Mouse (Mus musculus) gastrocnemius, postnatal 14 days (tissue): Measurements from ENCODE around the gene Sec1. TPM values are rescaled to one million over a fixed set of nuclear protein-coding genes. Genes with fewer than 3 reads are reported as not detected.

Source experiments
- DNase-seq: peaks from one replicate; pipeline ENCODE4 v3.0.0; 2021; ENCODE audit warnings: mixed read lengths
- intact Hi-C: fragments of 180-260 bp; cut with DNase I; formaldehyde crosslinking; loops from one replicate; pipeline ENCODE4 v1.15.1; 2025; ENCODE audit warnings: low total_unique reads
- total RNA-seq, 2 experiments: library from RNA; stranded (reverse); gene quantifications; 2 replicates each; pipeline ENCODE4 v1.2.3; 2021

Gene Sec1
- total RNA-seq, 2 experiments from 2014 or later = 0.18 to 0.31 TPM

DNA sequence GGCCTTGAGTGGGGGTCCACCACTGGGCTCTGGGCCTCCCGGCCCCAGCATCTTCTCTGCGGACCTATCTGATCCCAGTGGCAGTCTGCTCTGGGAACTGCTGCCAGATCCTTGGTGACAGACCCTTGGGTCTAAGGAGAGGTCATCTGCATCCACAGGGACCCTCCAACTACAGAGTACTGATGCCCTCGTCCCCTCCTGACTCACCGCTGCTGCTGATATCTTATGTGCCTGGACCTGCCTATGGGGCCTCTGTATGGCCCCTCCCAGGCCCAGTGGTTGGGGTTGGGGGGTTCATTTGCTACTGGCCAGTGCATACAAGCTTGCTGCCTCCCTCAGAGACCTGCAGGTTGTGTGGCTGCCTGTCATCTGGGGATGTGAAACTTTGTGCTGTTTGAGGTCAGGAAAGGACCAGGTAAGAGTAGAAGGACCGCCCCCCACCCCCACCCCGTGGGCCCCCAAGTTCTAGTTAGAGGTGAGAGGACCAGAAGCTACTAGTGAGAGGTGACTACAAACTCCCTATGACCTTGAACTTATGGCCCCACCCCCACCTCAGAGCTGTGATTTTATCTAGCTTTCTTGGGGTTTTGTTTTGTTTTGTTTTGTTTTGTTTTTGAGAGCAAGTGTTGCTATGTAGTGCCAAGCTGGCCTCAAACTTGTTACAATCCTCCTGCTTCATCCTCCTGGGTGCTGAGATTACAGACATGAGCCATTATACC lies 49.2 kb downstream of the Sec1 start:
- intact Hi-C loops = no loop called here
- DNase-seq = no peak

DNA sequence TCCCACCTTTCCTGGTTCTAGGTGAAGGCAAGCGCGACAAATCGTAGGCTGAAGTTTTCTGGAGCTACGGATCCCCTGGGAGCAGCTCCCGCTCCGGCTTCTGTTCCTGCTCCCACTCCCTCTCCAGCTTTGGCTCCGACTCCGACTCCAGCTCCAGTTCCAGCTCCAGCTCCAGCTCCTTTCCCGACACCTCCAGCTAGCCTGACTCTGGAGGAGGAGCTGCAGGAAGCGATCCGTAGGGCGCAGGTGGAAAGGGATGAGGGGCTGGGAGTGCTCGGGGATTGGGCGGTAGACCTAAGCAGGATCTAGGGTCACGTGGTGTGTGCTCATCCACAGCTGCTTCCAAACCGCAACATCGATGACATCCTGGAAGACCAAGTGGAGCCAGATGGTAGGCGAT lies 50.0 kb downstream of the Sec1 start:
- peak; percentile 57 for DNase-seq
- intact Hi-C loops = no loop called here

GRCm38 (mm10) chr7:45643441-45644178 lies 50.6 kb downstream of the Sec1 start:
- DNase-seq = peak; percentile 99
- intact Hi-C loops = no loop called here

- intact Hi-C loops = no loop called here
- no peak for DNase-seq
Observed at GRCm38 (mm10) chr7:45642503-45643255, 51.5 kb downstream of the Sec1 start.

DNA sequence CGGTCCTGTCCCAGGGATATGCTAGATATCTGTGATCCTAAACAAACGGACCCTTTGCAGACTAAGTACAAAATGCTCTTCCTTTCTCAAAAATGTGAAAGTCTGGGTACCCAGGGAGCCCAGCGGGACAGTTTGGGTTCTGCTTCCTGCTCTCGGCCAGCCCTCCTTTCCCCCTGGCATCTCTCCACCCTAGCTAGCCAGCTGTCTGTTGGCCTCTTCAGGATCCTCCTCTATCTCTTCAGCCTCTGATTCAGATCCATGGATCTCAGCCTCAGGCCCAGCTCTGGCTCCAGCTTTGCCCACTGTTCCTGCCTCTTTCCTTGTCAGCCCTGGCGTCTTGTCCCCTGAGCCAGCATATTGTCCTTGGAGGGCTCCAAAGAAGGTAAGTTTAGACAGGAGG lies 52.1 kb downstream of the Sec1 start:
- intact Hi-C loops = no loop called here
- peak; percentile 65 for DNase-seq

GRCm38 (mm10) chr7:45641391-45642040 lies 52.7 kb downstream of the Sec1 start:
- intact Hi-C loops = no loop called here
- DNase-seq = peak; percentile 83

GRCm38 (mm10) chr7:45640191-45640957 lies 53.8 kb downstream of the Sec1 start:
- intact Hi-C loops = no loop called here
- DNase-seq = peak; percentile 53

- peak; percentile 89 for DNase-seq
- intact Hi-C loops = no loop called here
Observed at GRCm38 (mm10) chr7:45639561-45640027, 54.6 kb downstream of the Sec1 start, which contains the start of gene Mamstr. Gene Mamstr, plus strand, starts transcription at chr7:45639977.

DNA sequence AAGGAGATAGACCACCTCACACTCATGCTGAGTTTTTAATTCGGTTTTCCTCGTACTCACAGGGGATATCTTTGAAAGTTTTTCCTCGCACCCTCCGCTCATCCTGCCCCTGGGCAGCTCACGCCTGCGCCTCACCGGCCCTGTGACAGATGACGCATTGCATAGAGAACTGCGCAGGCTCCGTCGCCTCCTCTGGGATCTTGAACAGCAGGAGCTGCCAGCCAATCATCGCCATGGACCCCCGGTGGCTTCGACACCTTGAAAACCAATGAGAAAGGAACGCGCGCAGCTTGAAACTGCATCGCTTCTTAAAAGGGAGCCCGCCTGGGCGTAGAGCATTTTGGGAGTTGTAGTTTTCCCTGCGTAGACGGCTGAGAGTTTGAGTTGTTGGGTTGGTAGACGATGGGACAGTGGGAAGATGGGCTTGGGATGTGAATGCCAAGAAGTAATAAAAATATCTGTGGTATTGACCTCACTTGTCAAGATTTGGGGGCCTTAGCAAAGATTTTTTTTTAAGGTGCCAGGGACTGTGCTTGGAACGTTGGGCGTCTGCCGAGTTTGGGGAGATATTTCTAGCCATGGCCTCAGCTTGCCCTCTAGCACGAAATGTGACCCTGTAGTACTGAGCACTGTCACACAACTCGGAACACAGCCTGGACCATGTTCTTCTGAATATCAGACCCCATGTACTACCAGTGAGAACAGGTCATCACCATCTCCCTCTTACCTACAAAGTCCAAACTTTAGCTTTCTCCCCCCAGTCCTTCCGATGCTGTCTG lies 55.4 kb downstream of the Sec1 start:
- intact Hi-C loops = no loop called here

DNA sequence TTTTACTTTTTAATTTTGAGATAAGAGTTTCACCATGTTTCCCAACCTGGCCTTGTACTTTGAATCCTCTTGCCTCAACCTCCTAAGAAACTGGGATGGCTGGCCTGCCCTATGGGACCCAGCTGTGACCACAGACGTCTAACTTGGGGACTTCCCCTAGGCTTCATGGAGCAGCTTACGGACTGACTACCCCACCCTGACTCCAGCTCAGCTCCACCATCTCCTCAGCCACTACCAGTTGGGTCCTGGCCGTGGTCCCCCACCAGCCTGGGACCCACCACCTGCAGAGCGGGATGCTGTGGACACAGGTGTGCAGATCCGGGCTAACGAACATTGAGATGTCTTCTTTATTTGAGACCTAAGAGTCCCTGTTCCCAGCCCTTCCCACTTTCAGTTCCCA lies 56.5 kb downstream of the Sec1 start:
- no peak for DNase-seq
- intact Hi-C loops = no loop called here

More for the DNA sequence above, 55.4 kb downstream of the Sec1 start:
- DNase-seq = peak; percentile 95

GRCm38 (mm10) chr7:45635711-45636688 lies 58.2 kb downstream of the Sec1 start:
- intact Hi-C loops = no loop called here
- peak; percentile 35 for DNase-seq

GRCm38 (mm10) chr7:45634946-45635681 lies 59.1 kb downstream of the Sec1 start:
- DNase-seq = no peak
- intact Hi-C loops = no loop called here

GRCm38 (mm10) chr7:45632499-45632898 lies 61.7 kb downstream of the Sec1 start:
- peak; percentile 37 for DNase-seq
- intact Hi-C loops = no loop called here

DNA sequence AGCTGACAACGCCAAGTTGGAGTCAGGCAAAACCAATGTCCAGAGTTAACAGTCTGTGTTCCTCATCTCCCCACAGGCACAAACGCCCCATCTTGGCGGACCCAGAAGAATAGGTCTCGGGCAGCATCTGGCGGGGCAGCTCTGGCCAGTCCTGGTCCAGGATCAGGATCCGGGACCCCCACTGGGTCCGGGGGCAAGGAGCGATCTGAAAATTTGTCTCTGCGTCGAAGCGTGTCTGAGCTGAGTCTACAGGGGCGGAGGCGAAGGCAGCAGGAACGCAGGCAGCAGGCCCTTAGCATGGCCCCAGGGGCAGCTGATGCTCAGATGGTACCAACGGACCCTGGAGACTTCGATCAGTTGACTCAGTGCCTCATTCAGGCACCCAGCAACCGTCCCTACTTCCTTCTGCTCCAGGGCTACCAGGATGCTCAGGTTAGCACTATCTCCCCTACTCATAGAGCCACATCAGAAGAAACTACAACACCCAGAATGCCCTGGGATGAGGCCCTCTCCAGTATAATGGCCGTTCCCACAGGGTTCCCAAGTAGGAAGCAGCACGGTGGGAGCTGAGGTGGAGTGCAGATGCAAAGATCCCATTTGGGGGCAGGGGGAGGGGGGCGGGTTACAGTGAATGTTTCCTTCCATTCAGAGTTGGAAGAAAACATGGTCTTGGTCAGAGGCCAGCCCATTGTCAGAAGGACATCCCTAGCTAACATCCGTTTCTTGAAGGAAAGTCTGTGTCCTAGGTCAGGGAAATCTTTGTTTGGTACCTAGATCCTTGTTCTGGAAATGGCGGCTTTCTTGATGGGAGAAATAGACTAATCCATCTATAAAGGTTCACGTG lies 63.9 kb downstream of the Sec1 start:
- no peak for DNase-seq
- intact Hi-C loops = no loop called here
